Mouse (Mus musculus): Measurements from ENCODE around the gene Ppp2r2c. TPM values are rescaled to one million over a fixed set of nuclear protein-coding genes. Genes with fewer than 3 reads are reported as not detected.

Ppp2r2c gene
- not detected for total RNA-seq (2018; cell fraction: chromatin; rRNA removed)
- total RNA-seq (2018; cell fraction: cytosol; rRNA removed) = not detected
- total RNA-seq (2018; cell fraction: nucleus; rRNA removed) = not detected
- not detected in 3 replicates for polyA plus RNA-seq (2018)

DNA sequence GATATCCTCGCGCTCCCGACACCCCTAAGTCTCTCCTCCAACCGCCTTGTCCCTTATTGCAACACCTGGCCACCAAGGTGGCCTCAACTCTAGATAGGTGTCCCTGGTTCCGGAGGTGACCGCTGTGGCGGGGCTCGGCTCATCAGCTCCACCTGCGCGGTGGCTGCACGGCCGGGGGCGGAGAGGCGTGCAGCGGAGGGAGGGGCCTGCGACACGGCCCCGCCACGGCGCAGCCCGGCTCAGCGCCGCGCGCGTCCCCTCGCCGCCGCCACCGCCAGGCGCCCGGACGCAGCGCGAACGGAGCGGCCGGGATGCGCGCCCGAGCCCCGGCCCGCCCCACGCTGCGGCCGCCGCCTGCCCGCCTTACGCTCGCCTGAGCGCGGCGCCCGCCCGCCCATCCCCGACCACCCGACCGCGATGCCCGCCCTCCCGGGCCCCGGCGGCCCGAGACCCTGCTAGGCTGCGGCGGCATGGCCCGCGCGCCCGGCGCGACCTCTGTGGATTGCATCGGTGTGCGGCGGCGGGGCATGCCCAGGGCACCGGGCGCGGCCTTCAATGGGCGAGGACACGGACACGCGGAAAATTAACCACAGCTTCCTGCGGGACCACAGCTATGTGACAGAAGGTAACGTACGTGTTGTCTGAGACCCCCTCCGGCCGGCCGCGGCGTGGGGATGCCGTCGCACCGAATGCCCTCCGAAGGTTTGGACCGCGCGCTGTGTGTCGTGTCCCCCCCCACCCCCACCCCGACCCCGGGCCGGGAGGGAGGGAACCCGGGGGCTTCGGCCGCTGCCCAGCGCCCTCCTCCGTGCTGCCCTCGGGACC is at the start of gene Ppp2r2c:
Gene Ppp2r2c (plus strand): TSS at position 248 of the 825 bp plus-strand sequence.
- Histone ChIP-seq H3K27ac (no peak within 1 kb of the TSS), H3K79me2 (ENCODE audit: inconsistent target) (no peaks in the 10 kb centered on the region), H3K4me3 (ENCODE audit: inconsistent target) (no peak within 1 kb of the TSS), H3K36me3 (ENCODE audit: inconsistent target) (no peaks in the 10 kb centered on the region)
- WGBS (ENCODE audit: missing documents) = 4% methylated on average over 95 of the region's 108 CpGs

DNA sequence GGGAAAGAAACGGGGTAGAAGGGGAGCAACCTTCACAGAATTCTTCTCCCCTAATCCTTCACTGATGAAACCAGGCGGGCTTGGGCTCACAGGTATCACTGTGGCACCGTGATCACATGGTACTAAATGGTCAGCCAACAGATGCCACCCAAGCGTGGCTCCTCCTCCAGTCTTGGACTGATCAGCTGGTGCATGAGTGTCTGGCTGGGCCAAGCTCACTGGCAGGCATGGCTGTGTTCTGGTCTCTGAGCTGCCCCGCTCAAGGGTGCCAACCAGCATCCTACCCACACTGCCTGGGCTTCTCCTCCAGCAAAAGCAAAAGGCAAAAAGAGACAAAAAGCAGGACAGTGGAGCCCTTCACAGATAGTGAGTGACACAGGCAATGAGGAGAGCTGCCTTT is 48.6 kb upstream of the Ppp2r2c start:
- Histone ChIP-seq H3K4me3 (ENCODE audit: inconsistent target) (no peak overlapping the region), H3K79me2 (ENCODE audit: inconsistent target) (no peaks in the 10 kb centered on the region), H3K36me3 (ENCODE audit: inconsistent target) (peaks cover 100% of the 10 kb centered on the region), H3K27ac (no peak overlapping the region)
- WGBS (ENCODE audit: missing documents) = 93% methylated on average over 5 of the region's 5 CpGs

DNA sequence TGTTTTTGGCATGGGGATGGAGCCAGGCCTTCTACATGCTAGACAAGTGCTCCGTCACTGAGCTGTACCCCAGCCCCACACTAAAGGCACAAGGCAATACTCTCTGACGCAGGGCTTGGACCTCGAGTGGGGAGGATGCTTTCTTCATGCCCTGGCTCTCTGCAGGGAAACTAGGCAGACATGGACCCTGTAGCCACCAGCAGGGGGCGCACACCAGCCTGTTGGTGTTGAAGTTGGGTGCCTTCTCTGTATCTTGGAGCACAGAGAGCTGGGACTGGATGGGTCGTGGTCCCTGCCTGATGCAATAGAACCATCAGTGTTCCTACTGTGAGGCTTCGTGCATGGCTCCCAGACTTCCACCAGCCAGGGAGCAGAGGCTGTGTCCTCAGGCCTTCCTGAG is 48.2 kb upstream of the Ppp2r2c start:
- H3K27ac ChIP-seq = no peak overlapping the region
- H3K79me2 ChIP-seq (ENCODE audit: inconsistent target) = no peaks in the 10 kb centered on the region
- H3K4me3 ChIP-seq (ENCODE audit: inconsistent target) = no peak overlapping the region
- peaks cover 100% of the 10 kb centered on the region for H3K36me3 ChIP-seq (ENCODE audit: inconsistent target)
- 81% methylated on average over 6 of the region's 6 CpGs for WGBS (ENCODE audit: missing documents)

DNA sequence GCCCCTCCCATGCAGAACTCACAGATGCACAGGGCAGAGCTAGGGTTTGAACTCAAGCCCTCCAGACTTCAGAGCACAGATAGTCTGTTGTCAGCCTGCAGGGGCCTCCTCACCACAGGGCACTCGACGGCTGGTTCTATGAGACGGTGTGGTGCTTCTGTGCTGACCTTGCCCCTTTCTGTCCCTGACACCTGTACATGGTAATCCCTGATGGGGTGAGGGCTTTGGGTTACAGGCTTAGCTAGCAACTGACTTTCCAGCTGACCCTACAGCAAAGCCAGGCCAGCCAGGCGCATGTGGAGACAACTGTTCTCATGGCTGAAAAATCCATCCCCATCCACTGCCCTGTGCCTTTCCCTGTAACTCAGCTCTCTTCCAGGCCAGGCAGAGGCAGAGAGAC is 45.4 kb upstream of the Ppp2r2c start:
- no peak overlapping the region for H3K4me3 ChIP-seq (ENCODE audit: inconsistent target)
- peaks cover 100% of the 10 kb centered on the region for H3K36me3 ChIP-seq (ENCODE audit: inconsistent target)
- 90% methylated on average over 4 of the region's 4 CpGs for WGBS (ENCODE audit: missing documents)
- no peak overlapping the region for H3K27ac ChIP-seq
- H3K79me2 ChIP-seq (ENCODE audit: inconsistent target) = no peaks in the 10 kb centered on the region

DNA sequence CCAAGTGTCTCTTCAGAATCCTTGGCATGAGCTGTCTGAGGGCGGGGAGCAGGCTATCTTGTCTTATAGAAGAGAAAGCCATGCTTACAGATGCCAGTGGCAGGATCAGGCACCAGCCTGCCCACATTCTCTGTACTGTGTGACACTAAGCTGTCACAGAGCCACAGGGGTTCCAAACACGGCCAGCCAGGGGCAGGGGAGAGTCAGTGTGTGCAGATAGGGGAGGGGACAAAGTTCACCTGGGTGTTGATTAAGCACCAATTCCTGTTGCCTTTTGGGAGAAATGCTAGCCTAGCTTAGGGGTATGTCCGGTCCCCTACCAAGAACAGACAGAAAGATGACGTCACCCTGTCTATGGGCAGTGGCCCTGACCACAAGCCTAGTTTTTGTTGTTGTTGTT is 39.2 kb upstream of the Ppp2r2c start:
- H3K4me3 ChIP-seq (ENCODE audit: inconsistent target) = no peak overlapping the region
- peaks cover 13% of the 10 kb centered on the region; the same call in 1 of the 2 replicates for H3K79me2 ChIP-seq (ENCODE audit: inconsistent target)
- peaks cover 51% of the 10 kb centered on the region for H3K36me3 ChIP-seq (ENCODE audit: inconsistent target)
- WGBS (ENCODE audit: missing documents) = 97% methylated on average over 4 of the region's 4 CpGs
- H3K27ac ChIP-seq = no peak overlapping the region

DNA sequence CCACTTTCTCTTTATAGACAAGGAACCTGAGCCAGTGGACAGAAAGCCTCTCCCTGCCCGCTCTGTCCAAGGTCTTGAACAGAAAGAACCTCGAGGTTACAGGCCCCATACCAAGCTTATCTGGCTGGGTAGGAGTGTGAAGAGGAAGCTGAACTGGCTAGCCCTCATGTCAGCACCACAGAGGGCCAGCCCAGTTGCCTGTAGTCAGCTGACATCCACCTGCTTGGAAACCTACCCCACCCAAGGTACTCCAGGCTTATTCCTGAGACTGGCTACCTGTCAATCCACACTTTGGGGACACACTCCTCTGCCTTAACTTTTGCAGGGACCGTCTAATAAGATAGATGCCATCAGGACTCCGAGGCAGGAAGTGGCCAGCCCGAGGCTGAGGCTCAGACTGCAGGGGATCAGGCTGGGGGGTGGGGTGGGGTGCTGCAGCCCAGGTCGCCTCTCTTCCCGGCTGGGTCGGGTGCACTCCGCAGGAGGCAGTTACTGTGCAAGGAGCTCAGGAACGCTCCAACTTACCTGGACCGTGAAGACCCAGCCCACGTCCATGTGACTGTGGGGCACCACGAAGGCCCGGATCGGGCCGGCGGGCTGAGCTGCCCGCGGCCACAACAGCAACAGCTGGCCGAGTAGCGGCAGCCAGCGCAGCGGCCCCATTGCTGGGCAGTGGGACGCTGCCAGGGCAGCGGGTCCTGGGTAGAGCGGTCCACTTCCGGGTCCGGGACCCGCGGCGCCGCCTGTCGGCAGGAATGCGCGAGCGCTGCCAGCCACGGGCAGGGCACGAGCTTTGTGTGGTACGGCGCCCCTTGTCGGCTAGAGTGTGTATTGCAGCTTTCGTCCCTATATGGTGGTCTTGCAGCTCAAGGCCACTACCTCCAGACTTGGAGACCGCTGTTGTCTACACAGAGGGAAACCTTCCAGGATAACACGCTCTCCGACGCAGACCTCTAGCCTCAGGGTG is 38.1 kb upstream of the Ppp2r2c start, which contains the start of gene Man2b2:
Gene Man2b2 (minus strand): TSS at position 741 of the 967 bp plus-strand sequence.
- Histone ChIP-seq H3K36me3 (ENCODE audit: inconsistent target) (peaks cover 40% of the 10 kb centered on the region), H3K79me2 (ENCODE audit: inconsistent target) (peaks cover 13% of the 10 kb centered on the region; the same call in 1 of the 2 replicates), H3K4me3 (ENCODE audit: inconsistent target) (peak within 1 kb of the TSS; percentile 61), H3K27ac (peak within 1 kb of the TSS; percentile 68)
- 3% methylated on average over 46 of the region's 46 CpGs for WGBS (ENCODE audit: missing documents)

DNA sequence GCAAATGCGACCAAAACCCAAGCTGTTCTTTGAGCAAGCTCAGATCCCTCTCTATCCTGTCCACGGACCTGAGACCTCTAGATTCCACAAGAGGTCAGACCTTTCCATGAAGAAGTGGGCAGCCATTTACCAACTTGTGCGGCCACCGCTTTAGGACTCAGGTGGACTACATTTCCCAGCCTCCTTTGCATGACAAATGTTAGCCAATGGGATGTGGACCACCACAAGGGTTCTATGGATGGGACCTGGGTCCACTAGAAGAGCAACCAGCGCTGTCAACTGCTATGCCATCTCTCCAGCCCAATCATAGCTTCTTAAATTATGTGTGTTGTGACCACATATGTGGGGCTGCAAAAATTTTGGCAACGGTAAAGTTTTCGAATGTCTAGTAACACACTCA is 37.0 kb upstream of the Ppp2r2c start:
- 69% methylated on average over 7 of the region's 7 CpGs for WGBS (ENCODE audit: missing documents)
- Histone ChIP-seq H3K27ac (no peak overlapping the region), H3K79me2 (ENCODE audit: inconsistent target) (peaks cover 13% of the 10 kb centered on the region; the same call in 1 of the 2 replicates), H3K4me3 (ENCODE audit: inconsistent target) (no peak overlapping the region), H3K36me3 (ENCODE audit: inconsistent target) (peaks cover 29% of the 10 kb centered on the region)

DNA sequence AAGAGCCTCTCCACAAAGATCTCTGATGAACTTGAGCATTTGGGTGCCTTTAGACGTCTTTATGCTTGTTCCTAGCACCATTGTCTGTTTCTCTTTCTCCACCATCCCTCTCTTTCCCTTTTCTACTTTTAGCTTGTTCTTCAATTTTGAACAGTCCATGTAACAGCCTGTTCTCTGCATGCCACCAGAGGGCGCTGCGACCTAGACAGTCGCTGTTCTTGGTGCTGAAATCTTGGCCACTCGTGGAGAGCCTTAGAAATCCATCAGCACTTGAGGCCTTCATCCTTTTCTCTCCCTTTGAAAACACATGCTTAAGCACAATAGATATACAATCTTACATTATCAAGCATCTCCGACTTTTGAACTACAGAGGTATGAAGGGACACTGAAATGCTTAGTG is 32.4 kb upstream of the Ppp2r2c start:
- Histone ChIP-seq H3K36me3 (ENCODE audit: inconsistent target) (no peaks in the 10 kb centered on the region), H3K4me3 (ENCODE audit: inconsistent target) (no peak overlapping the region), H3K27ac (no peak overlapping the region), H3K79me2 (ENCODE audit: inconsistent target) (no peaks in the 10 kb centered on the region)
- WGBS (ENCODE audit: missing documents) = 0% methylated on average over 6 of the region's 6 CpGs

DNA sequence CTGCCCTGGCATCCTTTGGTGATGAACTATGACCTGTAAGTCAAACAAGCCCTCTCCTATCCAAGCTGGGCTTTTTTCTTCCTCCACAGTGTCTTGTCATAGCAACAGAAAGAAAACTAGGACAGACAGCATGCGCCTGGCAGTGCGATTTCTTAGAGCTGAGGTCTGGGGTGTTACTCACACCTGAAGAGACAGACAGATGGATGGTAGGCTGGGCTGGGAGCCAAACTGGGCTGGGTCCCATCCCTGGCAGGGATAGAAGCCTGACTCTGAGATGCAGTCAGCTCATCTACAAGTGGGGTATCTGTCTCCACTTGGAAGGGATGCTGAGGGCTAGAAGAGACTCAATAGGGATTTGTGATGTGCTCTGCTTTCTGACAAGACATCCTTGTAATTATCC is 29.3 kb upstream of the Ppp2r2c start:
- WGBS (ENCODE audit: missing documents) = 89% methylated on average over 2 of the region's 2 CpGs

DNA sequence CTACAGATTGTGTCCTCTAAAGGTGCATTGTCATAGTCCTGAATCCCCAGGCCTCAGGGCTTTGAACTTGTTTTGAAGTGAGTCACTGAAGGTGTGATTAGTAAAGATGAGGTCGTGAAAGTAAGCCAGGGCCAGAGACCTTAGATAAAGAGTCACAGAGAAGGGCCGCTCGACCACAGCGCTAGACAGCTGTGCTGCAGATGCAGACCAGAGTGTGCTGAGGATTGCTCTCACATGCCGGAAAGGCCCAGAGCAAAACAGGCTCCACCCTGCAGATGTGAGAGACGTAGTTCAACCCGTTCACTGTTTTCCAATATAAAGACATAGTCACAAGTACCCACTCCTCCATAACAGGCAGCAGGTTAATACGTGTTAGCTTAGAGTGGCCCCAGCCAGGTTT is 28.7 kb upstream of the Ppp2r2c start:
- no peak overlapping the region for H3K27ac ChIP-seq
- H3K36me3 ChIP-seq (ENCODE audit: inconsistent target) = no peaks in the 10 kb centered on the region
- no peaks in the 10 kb centered on the region for H3K79me2 ChIP-seq (ENCODE audit: inconsistent target)
- WGBS (ENCODE audit: missing documents) = 77% methylated on average over 8 of the region's 8 CpGs
- H3K4me3 ChIP-seq (ENCODE audit: inconsistent target) = no peak overlapping the region

More for the DNA sequence above, 29.3 kb upstream of the Ppp2r2c start:
- Histone ChIP-seq H3K79me2 (ENCODE audit: inconsistent target) (no peaks in the 10 kb centered on the region), H3K27ac (no peak overlapping the region), H3K4me3 (ENCODE audit: inconsistent target) (no peak overlapping the region), H3K36me3 (ENCODE audit: inconsistent target) (no peaks in the 10 kb centered on the region)

DNA sequence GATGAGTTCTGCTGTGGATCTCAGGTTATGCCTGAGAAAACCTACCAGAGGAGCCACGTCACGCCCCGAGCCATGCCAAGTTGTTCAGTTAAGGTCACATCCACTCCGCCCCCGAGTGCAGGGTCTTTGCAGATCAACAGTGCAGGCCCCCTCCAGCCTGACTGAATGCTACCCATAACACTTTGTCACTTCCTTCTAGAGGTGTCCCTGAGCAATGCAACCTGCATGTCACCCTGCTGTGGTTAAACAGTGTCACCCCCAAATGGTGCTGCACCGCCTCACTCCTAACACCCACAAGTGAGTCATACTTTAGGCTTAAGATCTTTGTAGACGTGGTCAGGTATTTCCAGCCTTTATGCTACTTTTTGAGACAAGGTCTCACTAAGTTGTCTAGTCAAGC is 28.2 kb upstream of the Ppp2r2c start:
- Histone ChIP-seq H3K27ac (no peak overlapping the region), H3K36me3 (ENCODE audit: inconsistent target) (no peaks in the 10 kb centered on the region), H3K4me3 (ENCODE audit: inconsistent target) (no peak overlapping the region), H3K79me2 (ENCODE audit: inconsistent target) (no peaks in the 10 kb centered on the region)
- 69% methylated on average over 7 of the region's 7 CpGs for WGBS (ENCODE audit: missing documents)

DNA sequence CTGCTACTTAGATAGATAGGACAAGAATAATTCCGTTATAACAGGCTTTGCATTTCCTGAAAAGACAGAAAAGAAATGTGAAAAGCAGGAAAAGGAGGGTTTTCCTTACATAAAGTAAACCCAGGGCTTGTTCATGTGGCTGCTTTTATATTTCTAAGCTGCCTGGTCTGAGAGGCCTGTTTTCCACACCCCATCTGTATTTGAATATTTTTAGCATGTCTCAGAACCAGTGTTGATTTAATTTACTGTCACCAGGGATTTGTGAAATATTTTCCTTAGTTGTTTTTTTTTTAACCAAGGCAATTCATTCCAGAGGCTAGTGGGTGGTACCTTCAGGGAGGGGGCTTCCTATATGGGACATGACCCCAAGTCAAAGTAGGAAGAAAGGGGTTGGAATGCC is 26.6 kb upstream of the Ppp2r2c start:
- 83% methylated on average over 1 of the region's 1 CpGs for WGBS (ENCODE audit: missing documents)
- Histone ChIP-seq H3K27ac (no peak overlapping the region), H3K79me2 (ENCODE audit: inconsistent target) (no peaks in the 10 kb centered on the region), H3K36me3 (ENCODE audit: inconsistent target) (no peaks in the 10 kb centered on the region), H3K4me3 (ENCODE audit: inconsistent target) (no peak overlapping the region)

DNA sequence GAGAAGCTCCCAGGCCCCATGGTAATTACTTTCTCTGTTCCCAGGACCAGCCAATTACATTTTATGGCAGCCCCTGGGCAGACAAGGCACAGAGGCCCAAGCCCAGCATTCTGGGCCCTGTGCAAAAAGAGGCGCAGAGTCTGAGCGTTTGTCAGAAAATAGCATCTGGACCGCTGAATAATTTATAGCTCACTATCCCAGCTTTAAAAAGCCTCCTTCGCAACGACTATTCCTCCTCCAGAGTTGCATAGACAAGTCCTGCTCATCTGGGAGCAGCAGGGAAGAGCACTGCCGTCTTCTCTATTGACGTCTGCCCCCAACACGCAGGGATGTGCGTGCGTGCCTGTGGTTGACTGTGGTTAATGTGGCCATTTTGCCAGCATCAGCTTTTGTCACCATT is 23.8 kb upstream of the Ppp2r2c start:
- 83% methylated on average over 10 of the region's 10 CpGs for WGBS (ENCODE audit: missing documents)
- Histone ChIP-seq H3K4me3 (ENCODE audit: inconsistent target) (no peak overlapping the region), H3K36me3 (ENCODE audit: inconsistent target) (no peaks in the 10 kb centered on the region), H3K27ac (no peak overlapping the region), H3K79me2 (ENCODE audit: inconsistent target) (no peaks in the 10 kb centered on the region)

DNA sequence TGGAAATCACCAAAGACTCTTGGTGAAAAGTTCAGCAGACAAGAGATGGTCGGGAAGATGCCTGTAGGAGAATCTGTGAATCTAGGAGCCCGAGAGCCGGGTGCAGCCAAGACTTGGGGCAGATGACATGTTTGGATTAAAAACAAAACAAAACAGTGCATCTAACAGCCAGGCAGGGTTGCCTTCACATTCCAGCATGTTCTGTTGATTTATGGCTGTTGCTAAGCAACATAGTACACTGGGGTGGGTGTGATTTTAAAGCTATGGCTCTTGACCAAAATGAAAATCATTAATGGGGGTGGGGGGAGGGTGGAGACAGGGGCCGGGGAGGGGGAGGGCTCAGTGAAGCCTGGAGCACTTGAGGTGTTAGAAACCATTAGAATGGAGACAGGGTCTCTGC is 16.7 kb upstream of the Ppp2r2c start:
- WGBS (ENCODE audit: missing documents) = 78% methylated on average over 4 of the region's 4 CpGs
- Histone ChIP-seq H3K36me3 (ENCODE audit: inconsistent target) (no peaks in the 10 kb centered on the region), H3K79me2 (ENCODE audit: inconsistent target) (no peaks in the 10 kb centered on the region), H3K27ac (no peak overlapping the region), H3K4me3 (ENCODE audit: inconsistent target) (no peak overlapping the region)
